Mouse (Mus musculus) lung, adult 18-20 months (tissue): ENCODE measurements around the gene Sorbs1.

ENCODE experiments used
- DNase-seq, 2 experiments: peaks; one replicate each; pipeline ENCODE4 v3.0.0; 2022; ENCODE audit warnings: mixed read lengths in 2 of 2

Gene Sorbs1

GRCm38 (mm10) chr19:40297798-40298144, 215.8 kb downstream of the Sorbs1 start:
- no peak for DNase-seq

GRCm38 (mm10) chr19:40297078-40297797, 216.3 kb downstream of the Sorbs1 start:
- DNase-seq = no peak

GRCm38 (mm10) chr19:40294231-40294630, 219.3 kb downstream of the Sorbs1 start:
- DNase-seq = no peak

GRCm38 (mm10) chr19:40293791-40294190, 219.8 kb downstream of the Sorbs1 start:
- DNase-seq = no peak

GRCm38 (mm10) chr19:40290099-40290724, 223.4 kb downstream of the Sorbs1 start:
- DNase-seq = no peak

GRCm38 (mm10) chr19:40288415-40288814, 225.2 kb downstream of the Sorbs1 start:
- no peak for DNase-seq

- no peak for DNase-seq
These were observed 228.9 kb downstream of the Sorbs1 start for GRCm38 (mm10) chr19:40284704-40285103.

- no peak for DNase-seq
These were observed 230.2 kb downstream of the Sorbs1 start for GRCm38 (mm10) chr19:40283415-40283814.

GRCm38 (mm10) chr19:40278372-40279023, 235.1 kb downstream of the Sorbs1 start:
- DNase-seq = no peak

- no peak for DNase-seq
These were observed 236.1 kb downstream of the Sorbs1 start for GRCm38 (mm10) chr19:40277494-40277893.

- no peak for DNase-seq
These were observed 238.0 kb downstream of the Sorbs1 start for GRCm38 (mm10) chr19:40275401-40276188.

- no peak for DNase-seq
These were observed 240.9 kb downstream of the Sorbs1 start for GRCm38 (mm10) chr19:40272674-40273073.

- peak; percentile 84 to 88 for DNase-seq
These were observed 242.2 kb downstream of the Sorbs1 start, which contains the start of gene Pdlim1 for GRCm38 (mm10) chr19:40271308-40271892. Gene Pdlim1 (minus strand): TSS chr19:40271842.

GRCm38 (mm10) chr19:40270351-40271307, 242.9 kb downstream of the Sorbs1 start:
- peak in 1 of 2 experiments; percentile 48 for DNase-seq

GRCm38 (mm10) chr19:40269526-40269925, 244.1 kb downstream of the Sorbs1 start:
- no peak for DNase-seq

GRCm38 (mm10) chr19:40268493-40268892, 245.1 kb downstream of the Sorbs1 start:
- DNase-seq = peak in 1 of 2 experiments; percentile 52

GRCm38 (mm10) chr19:40267380-40267779, 246.2 kb downstream of the Sorbs1 start:
- peak; percentile 89 to 91 for DNase-seq

- no peak for DNase-seq
These were observed 254.1 kb downstream of the Sorbs1 start for GRCm38 (mm10) chr19:40259485-40259884.

- peak in 1 of 2 experiments; percentile 56 for DNase-seq
These were observed 256.2 kb downstream of the Sorbs1 start for GRCm38 (mm10) chr19:40257396-40257795.

GRCm38 (mm10) chr19:40256376-40257050, 257.1 kb downstream of the Sorbs1 start:
- no peak for DNase-seq

GRCm38 (mm10) chr19:40255561-40255960, 258.0 kb downstream of the Sorbs1 start:
- DNase-seq = no peak
